9 mouse cellular contexts compared by ENCODE assay signal in the genomic region with DNA sequence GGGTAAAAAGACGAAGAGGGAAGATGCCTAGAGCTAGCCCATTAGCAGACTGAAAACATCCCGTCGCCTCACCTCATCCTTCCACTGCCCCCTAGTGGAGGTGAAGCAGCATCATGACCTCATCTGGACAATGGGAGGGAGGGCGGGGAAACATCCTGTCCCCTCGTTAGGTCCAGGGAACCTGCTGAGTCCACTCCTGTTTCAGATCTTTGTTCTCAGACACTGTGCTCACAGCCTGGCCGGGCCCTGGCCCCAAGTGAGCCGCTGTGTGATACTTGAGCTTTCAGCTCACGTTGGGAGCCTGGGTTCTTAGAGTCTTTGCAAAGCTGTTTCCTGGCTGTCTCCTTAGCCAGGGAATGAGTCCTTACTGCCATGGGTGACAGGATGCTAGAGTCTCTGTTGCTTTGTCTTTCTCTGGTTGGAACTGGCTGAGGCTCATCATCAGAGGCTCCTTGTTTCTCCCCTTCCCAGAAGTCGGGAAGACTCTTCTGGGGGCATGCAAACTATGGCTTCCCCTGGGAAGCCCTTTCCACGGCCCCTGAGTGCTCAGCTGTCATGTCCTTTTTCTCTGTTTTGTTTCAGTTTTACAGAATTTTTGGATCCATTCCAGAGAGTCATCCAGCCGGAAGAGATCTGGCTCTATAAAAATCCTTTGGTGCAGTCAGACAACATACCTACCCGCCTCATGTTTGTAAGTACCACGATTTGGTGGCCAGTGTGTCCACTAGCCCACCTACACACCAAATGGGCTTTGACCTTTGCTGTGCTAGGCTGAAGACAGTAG. TPM values are rescaled to one million over a fixed set of nuclear protein-coding genes. Genes with fewer than 3 reads are reported as not detected.
DNase-seq lines count a peak whose midpoint lies in the region; ATAC-seq and TF ChIP-seq lines count a peak whose summit lies in the region.
"Had no signal": no experiment of that assay in that cellular context is flagged by ENCODE, and none has a peak within 500 bp of the region (broad histone marks: within the 10 kb centered on the region; RNA-seq: fewer than 3 reads in every experiment).

No protein-coding gene starts in this region.

- no peak overlapping the region for H3K27ac ChIP-seq in testis, adult 2 months (ENCODE audit: control insufficient read depth, insufficient read depth, low read depth, low read length)

- intact Hi-C loops in heart, postnatal 36 days (cut with DNase I) = loop anchor here (2.0 kb wide), 1 partner anchor 446 kb away; no protein-coding TSS in a partner anchor

- no peaks in the 10 kb centered on the region for H3K4me1 ChIP-seq in testis, adult 2 months (ENCODE audit: control insufficient read depth, insufficient read depth, low read length)

- no peaks in the 10 kb centered on the region for H3K27me3 ChIP-seq in testis, adult 2 months (ENCODE audit: control insufficient read depth, insufficient read depth, low read length)

- TF ChIP-seq POLR2A in testis, adult 2 months (IDR thresholded peaks at IDR 0.05; ENCODE audit: control insufficient read depth, low read depth, low read length) = no peak

- ATAC-seq in monocyte, adult 5-6 weeks (replicated peaks; ENCODE audit: insufficient number of reproducible peaks, low FRiP score, low TSS enrichment, poor library complexity, severe bottlenecking) = no peak
- ATAC-seq in granulocyte monocyte progenitor cell, adult 5-6 weeks (replicated peaks; ENCODE audit: poor library complexity, severe bottlenecking) = no peak

- H3K4me3 ChIP-seq in testis, adult 2 months (ENCODE audit: control insufficient read depth, low read depth, low read length) = no peak overlapping the region
- H3K4me3 ChIP-seq: myocyte had no signal

- TF ChIP-seq CTCF in testis, adult 2 months (IDR thresholded peaks at IDR 0.05; ENCODE audit: control insufficient read depth, insufficient read depth, insufficient replicate concordance, low read depth, low read length) = peak; percentile 54; the same call in 1 of the 2 replicates

- no peaks in the 10 kb centered on the region for H3K36me3 ChIP-seq in testis, adult 2 months (ENCODE audit: control insufficient read depth, insufficient read depth, low read length)

- peak; percentile 5 for DNase-seq in cerebellum, adult 9-11 months
- DNase-seq in cerebellum, adult 11 months = no peak
- no peak for DNase-seq in testis, postnatal 10 days (ENCODE audit: low spot score)
- DNase-seq in heart, postnatal 36 days = peak; percentile 5 to 6
- DNase-seq in mesoderm, embryonic 11.5 days (ENCODE audit: low read depth, low spot score) = peak; percentile 64

RNA-seq across cellular contexts. Expression of gene Plpp4, which starts 50.4 kb away (rescaled TPM):
- polyA plus RNA-seq in testis, adult 2 months (2012; rRNA removed) = 2.3 and 3.9 TPM in 2 replicates
- not detected for total RNA-seq in heart, postnatal 36 days (2021)
- total RNA-seq in monocyte, adult 5-6 weeks (2017) = not detected in 3 replicates
- not detected in 2 replicates for total RNA-seq in granulocyte monocyte progenitor cell, adult 5-6 weeks (2014; fragmentation: Nextera tagmentation)
- not detected in 2 replicates for total RNA-seq in granulocyte monocyte progenitor cell, adult 5-6 weeks (2017)
- polyA plus RNA-seq: myocyte had no signal

Comparison
In these comparisons a context has a peak if more than half of its experiments do, and no peak if none do; other contexts are left out.
1. DNase-seq: peak in cerebellum, adult 9-11 months (single experiment), heart, postnatal 36 days (2 of 2) and mesoderm, embryonic 11.5 days (single experiment); none in cerebellum, adult 11 months (single experiment) and testis, postnatal 10 days (single experiment).